ENCODE assay signal across 7 mouse cellular contexts in the genomic region with DNA sequence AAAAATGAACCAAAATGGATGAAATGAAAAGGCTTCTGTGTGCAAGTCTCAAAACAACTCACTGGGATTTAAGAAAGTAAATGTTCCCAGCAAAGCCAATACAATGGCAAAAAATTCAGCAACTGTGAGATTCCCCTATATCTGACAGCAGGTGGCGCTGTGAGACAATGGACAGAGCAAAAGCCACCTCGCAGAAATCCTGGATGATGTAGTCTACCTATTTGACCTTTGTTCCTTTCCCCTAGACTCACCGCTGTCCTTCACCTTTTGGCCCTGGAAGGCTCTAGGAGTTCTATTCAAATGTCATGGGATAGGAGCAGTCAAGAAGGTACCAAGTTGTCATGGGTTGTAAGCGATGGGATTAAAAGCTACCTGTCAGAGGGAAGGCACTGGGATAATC.
DNase-seq lines count a peak whose midpoint lies in the region; ATAC-seq and TF ChIP-seq lines count a peak whose summit lies in the region.

No protein-coding gene starts in this region.

- no peak overlapping the region for H3K4me2 ChIP-seq in embryonic facial prominence, embryonic 11.5 days (ENCODE audit: low read depth, low read length)

- no peaks in the 10 kb centered on the region for H3K27me3 ChIP-seq in thymus, adult 2 months (ENCODE audit: control insufficient read depth, insufficient read depth, low read length)
- H3K27me3 ChIP-seq in embryonic facial prominence, embryonic 11.5 days (ENCODE audit: control insufficient read depth, insufficient read depth, low read length) = no peaks in the 10 kb centered on the region

- no peaks in the 10 kb centered on the region for H3K4me1 ChIP-seq in thymus, adult 2 months (replicated peaks; ENCODE audit: control insufficient read depth, insufficient read depth, low read length)
- no peaks in the 10 kb centered on the region for H3K4me1 ChIP-seq in embryonic facial prominence, embryonic 11.5 days (ENCODE audit: control insufficient read depth, insufficient read depth, low read length)

- WGBS in thymus, adult 2 months = 26% methylated on average over 4 of the region's 4 CpGs
- 11% methylated on average over 4 of the region's 4 CpGs for WGBS in embryonic facial prominence, embryonic 11.5 days

- H3K9ac ChIP-seq in embryonic facial prominence, embryonic 11.5 days (replicated peaks; ENCODE audit: low read length) = no peak overlapping the region

- no peak for ATAC-seq in embryonic facial prominence, embryonic 11.5 days (replicated peaks; ENCODE audit: insufficient number of reproducible peaks, low FRiP score, low TSS enrichment, low read depth)
- peak; percentile 64 for ATAC-seq in megakaryocyte progenitor cell, adult 5-6 weeks (replicated peaks; ENCODE audit: poor library complexity)

- no peaks in the 10 kb centered on the region for H3K36me3 ChIP-seq in thymus, adult 2 months (ENCODE audit: control insufficient read depth, insufficient read depth, low read length)
- H3K36me3 ChIP-seq in embryonic facial prominence, embryonic 11.5 days (replicated peaks; ENCODE audit: control insufficient read depth, insufficient read depth, low read depth, low read length) = no peaks in the 10 kb centered on the region

- no peak for TF ChIP-seq CTCF in thymus, adult 2 months (IDR thresholded peaks at IDR 0.05; ENCODE audit: borderline replicate concordance, control insufficient read depth, extremely low read depth, insufficient read depth, low read length, poor library complexity)

- peak; percentile 5 for DNase-seq in thymus, adult 2 months
- DNase-seq in thymus, postnatal 36 days = no peak
- DNase-seq in brain, adult 2 months (ENCODE audit: low read depth, low spot score) = peak; percentile 73
- DNase-seq in embryonic facial prominence, embryonic 11.5 days (ENCODE audit: low spot score) = peak; percentile 80
- DNase-seq in kidney, adult 9 months = peak; percentile 62
- DNase-seq in thymus, postnatal 4 days = peak; percentile 53

- H3K9me3 ChIP-seq in embryonic facial prominence, embryonic 11.5 days (replicated peaks; ENCODE audit: control insufficient read depth, low read length) = no peaks in the 10 kb centered on the region

- no peak overlapping the region for H3K27ac ChIP-seq in thymus, adult 2 months (ENCODE audit: control insufficient read depth, insufficient read depth, low read length)
- H3K27ac ChIP-seq in embryonic facial prominence, embryonic 11.5 days (replicated peaks; ENCODE audit: low read depth, low read length) = no peak overlapping the region

- TF ChIP-seq POLR2A in thymus, adult 2 months (IDR thresholded peaks at IDR 0.05; ENCODE audit: control insufficient read depth, extremely low read depth, insufficient read depth, low read length, poor library complexity) = no peak

- H3K4me3 ChIP-seq in thymus, adult 2 months (ENCODE audit: control insufficient read depth, insufficient read depth, low read length) = no peak overlapping the region
- H3K4me3 ChIP-seq in embryonic facial prominence, embryonic 11.5 days (ENCODE audit: low read depth, low read length) = no peak overlapping the region

Comparison
In these comparisons a context has a peak if more than half of its experiments do, and no peak if none do; other contexts are left out.
1. DNase-seq: peak in thymus, adult 2 months (single experiment), brain, adult 2 months (single experiment), embryonic facial prominence, embryonic 11.5 days (single experiment), kidney, adult 9 months (single experiment) and thymus, postnatal 4 days (single experiment); none in thymus, postnatal 36 days (0 of 2).